Mouse (Mus musculus) thymus, postnatal 25 days (tissue): ENCODE data around the gene Hook1.
A peak's percentile ranks its signal among the peaks of the same experiment; 100 is the strongest.
"Not testable (repeated sequence)": the region's sequence is repeated elsewhere in the genome, so short reads cannot be mapped to it uniquely, and the experiment has no call there.

Experiments
- DNase-seq: peaks from one replicate; pipeline ENCODE4 v3.0.0; 2022

Hook1 gene

GRCm38 (mm10) chr4:95966928-95967724 lies at the start of gene Hook1:
Hook1 (plus strand) TSS chr4:95967240.
- peak; percentile 95 for DNase-seq

GRCm38 (mm10) chr4:95917703-95918102 lies 49.3 kb upstream of the Hook1 start:
- no peak for DNase-seq

DNA sequence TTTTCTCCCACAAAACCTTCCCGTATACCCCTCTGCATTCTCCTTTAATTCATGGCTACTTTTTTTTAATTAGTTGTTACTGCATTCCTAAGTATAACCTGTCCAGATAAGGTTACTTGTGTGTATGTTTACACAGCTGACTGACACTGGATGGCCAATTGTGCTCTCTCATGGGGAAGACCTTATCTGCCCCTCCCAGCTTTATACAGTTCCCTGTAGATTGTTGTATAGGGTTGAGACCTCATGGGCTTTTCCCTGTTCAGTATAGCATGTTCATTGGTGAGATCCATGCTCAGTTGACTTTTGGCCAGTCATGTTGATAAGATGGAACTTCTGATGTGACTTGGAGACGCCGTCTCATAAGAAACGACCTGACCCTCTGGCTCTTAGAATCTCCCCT lies 46.6 kb upstream of the Hook1 start:
- DNase-seq, result no peak

GRCm38 (mm10) chr4:95924210-95925184 lies 42.5 kb upstream of the Hook1 start:
- DNase-seq, result peak; percentile 83

- no peak for DNase-seq
These were observed 38.2 kb upstream of the Hook1 start for GRCm38 (mm10) chr4:95928846-95929245.

DNA sequence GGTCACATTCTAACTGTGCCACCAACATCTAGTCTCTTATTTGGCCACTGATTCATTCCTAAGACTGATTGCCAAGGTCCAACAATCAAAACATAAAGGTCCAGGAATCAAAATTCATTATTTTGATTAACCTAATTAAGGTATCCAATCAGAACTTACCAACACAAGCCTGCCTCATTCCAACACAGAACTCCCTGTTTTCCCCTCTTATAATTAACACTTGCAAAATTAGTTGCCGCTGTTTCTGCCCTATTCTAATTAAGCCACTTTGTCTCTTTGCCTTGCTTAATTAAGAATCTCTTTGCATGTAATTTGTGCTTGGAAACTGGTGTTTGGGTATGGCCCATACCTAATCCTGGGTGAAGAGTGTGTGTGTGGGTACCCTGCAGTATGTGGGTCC lies 37.1 kb upstream of the Hook1 start:
- DNase-seq, result no peak

- no peak for DNase-seq
These were observed 35.7 kb upstream of the Hook1 start for GRCm38 (mm10) chr4:95931331-95931730.

- no peak for DNase-seq
These were observed 33.2 kb upstream of the Hook1 start for GRCm38 (mm10) chr4:95933801-95934356.

DNA sequence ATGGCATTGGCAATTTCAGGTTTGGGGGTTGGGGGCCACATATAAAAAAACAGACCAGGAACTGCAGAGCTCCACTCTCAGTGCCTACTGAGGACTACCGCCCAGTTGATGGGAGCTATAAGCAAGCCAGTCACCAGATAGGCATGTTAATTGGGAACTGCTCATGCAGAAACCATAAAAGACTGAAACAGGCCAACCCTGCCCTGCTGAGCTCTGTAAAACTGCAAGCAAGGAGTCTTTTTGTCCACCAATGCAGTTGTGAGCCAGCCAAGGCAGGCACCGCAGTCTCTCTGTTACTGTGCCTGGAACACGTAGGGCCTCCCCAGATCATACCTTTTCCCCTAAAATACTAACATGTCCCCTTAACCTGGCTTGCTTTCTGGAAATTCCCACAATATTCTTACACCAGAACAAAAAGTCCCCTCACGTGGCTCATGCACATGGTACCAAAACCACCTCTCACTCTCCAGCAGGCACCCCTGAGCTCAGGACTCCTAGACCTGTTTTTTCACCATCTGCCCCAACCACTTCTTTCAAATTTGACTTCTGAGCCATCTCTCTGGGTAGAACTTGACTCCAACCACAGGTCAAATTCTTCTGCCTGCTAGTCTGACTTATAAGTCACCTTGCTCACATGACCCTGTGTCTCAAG lies 32.5 kb upstream of the Hook1 start:
- no peak for DNase-seq

- no peak for DNase-seq
These were observed 28.3 kb upstream of the Hook1 start for GRCm38 (mm10) chr4:95938701-95939100.

DNA sequence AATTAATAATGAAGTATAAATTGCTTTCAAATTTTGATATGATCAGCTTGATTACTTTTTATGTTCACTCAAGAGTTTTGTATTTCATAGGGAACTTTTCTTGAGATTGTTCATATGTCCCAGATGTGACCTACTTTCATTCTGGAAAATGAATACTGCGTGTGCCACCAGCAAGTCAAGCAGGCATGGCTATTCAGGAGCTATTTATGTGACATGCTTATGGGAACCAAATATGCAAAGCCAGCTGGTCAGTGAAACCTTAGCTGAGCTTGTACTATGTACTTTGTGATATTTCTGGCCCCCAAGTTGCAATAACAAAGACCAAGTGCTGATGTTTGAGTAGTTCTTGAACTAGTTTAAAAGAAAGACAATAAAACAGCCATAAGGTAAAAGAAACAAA lies 19.1 kb upstream of the Hook1 start:
- no peak for DNase-seq

DNA sequence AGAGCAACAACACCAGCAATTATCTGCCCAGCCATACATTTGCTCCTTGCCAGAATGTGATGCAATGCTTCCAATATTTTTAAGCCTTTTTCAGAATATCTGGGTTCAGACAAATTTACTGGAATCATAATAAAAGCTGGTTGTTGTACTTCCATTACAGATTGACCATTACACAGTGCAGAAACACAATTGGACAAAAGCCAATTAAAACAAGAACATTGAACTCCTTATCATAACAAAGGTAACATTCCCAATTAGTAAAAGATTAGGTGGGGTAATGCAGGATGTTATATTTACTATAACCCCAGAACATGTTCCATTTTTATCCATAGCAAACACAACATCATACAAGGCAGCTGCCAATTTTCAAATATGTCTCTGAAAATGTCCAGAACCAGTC lies 13.7 kb upstream of the Hook1 start:
- no peak for DNase-seq

GRCm38 (mm10) chr4:95982221-95982620 lies 15.2 kb downstream of the Hook1 start:
- not testable (repeated sequence) for DNase-seq

- DNase-seq, result no peak
These were observed 49.8 kb downstream of the Hook1 start for GRCm38 (mm10) chr4:96016875-96017274.

DNA sequence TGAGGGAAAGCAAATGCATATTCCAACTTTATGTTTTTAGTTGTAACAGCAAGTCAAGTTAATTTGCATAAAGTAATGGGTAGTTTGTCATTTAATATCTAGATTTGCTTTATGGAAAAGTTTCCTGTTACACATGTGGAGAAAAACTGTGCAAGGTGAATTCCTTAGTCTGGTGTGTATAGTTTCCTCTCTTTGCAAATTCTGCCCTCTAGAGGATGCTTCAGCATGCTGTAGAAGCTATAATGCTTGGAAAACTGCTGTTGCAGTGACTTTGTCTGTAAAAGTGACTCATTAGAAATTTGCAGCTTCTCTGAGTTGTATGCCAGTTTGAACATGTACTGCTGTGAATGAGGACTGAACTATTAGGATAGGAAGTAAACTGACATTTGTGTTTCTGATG lies 55.8 kb downstream of the Hook1 start:
- no peak for DNase-seq

DNA sequence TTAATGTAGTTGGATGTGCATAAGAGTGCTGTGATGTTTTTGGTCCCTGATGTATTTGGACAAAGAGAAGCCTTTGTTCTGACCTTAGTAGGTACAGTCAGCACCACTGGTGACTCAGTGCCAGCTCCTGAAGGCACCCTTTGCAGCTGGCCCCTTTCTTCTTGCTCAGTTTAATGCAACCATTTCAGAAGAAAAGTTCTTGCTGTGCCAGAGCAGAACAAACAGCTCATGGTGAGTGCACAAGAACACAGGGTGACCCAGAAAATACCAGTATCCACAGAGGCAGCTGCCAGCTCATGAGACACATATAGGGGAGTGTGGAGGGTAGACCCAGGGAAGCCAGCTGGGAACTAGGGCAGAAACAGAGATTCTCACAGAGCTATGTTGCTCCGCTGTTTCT lies 61.4 kb downstream of the Hook1 start:
- DNase-seq, result no peak

DNA sequence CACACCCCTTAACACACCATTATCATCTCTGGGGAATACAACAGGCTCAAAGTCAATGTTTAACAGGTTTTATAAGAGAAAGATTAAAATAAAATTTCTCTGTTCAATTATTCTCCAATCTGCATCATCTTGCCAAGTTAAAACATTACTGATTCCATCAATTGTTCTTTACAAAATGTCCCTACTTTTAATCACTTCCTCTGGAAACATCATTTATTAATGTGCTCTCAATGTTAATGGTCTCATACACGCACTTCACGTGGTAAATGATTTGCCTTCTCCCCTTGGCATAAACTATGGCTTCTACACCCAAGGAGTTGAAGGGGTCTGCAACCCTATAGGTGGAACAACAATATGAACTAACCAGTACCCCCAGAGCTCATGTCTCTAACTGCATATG lies 93.1 kb downstream of the Hook1 start:
- no peak for DNase-seq

GRCm38 (mm10) chr4:96062045-96062444 lies 95.0 kb downstream of the Hook1 start:
- no peak for DNase-seq
